Mouse (Mus musculus): ENCODE data around the gene Zfp92. TPM values are rescaled to one million over a fixed set of nuclear protein-coding genes. Genes with fewer than 3 reads are reported as not detected.
A peak's percentile ranks its signal among the peaks of the same experiment; 100 is the strongest.

Gene Zfp92
- total RNA-seq, 2 experiments from 2014 or later = not detected

GRCm38 (mm10) chrX:73468752-73469151 lies 57.9 kb downstream of the Zfp92 start:
- intact Hi-C loops (cut with DNase I) = no loop called here
- no peak for DNase-seq (ENCODE audit: low spot score)

DNA sequence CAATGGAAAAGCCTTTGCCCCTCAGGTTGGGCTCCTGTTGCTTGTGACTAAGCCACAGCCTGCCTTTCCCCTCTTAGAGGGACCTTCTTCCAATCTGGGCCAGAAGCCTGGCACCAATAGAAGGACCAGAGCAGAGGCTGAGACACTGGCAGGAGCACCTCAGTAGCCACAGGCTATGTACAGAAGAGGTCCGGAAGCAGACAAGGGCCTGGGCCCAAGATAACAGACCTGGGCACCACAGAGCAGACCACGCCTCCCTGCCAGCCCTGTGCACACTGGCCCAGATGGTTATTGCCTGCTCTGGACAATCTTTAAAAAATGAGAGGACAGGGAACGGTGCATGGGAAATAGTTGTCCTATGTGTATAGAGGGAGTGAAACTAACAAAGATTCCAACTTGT lies 60.9 kb downstream of the Zfp92 start:
- no peak for DNase-seq (ENCODE audit: low spot score)
- intact Hi-C loops (cut with DNase I) = no loop called here

DNA sequence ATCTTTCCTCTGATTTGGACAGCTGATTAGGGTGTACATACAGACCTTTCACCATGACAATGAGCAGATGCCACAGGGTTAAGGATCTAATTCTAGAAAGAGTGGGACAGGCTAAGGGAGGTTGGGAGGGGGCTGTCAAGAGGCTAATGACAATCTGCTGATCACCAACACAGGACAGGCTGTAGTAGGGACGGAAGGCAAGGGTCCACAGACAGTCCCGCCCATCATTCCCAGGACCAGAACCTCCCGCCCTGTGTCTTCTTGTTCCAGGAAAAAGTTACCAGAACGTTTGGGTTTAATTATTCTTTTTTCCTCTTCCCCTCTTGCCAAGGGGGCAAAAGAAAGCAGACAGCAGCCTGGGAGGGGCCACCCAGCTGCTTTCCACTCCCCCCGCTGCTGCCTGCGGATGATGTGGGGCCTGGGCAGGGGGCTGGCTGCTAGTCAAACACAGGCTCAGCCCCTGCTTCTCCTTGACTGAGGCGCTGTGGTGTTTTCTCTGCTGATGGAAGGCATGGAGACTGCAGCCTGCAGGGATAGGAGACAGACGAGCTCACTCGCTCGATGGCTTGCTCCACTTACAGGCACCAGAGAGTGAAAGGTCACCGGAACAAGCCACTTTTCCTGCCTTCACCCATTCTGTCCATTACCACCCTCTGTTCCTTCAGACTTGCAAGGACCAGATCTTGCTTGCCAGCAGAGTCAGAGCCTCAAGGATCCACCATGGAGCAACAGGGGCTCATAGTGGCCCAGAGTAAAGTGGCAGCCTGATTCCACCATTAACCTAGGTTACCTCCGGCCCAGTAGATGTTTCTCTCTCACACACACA lies 63.7 kb downstream of the Zfp92 start:
- intact Hi-C loops (cut with DNase I) = no loop called here
- DNase-seq (ENCODE audit: low spot score) = no peak

DNA sequence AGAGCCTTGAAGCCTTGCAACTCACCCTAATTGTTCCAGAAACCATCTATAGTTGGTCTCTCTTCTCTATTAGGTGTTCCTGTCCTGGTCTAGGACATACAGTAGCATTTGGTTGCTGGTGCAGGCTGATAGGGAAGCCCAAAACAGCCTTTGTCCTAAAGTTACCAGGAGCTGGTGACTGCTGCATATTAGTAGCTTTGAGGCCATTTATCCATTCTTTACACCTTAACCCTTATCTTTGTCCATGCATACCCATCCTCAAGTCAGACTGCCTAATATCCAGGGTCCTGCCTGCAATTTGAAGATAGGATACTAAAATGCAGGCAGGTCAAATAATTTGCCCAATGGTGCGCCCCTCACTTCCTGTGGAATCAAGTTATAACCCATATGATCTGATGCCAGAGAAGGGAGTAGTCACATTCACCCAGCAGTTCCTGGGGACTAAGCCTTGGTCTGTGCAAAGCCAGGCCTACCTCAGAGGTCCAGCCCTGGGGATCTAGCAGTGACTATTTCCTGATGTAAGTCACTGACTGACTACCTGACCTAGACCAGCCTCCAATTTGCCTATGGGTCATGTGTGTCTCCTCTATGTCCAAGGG lies 64.9 kb downstream of the Zfp92 start:
- no peak for DNase-seq (ENCODE audit: low spot score)
- intact Hi-C loops (cut with DNase I) = no loop called here

- DNase-seq (ENCODE audit: low spot score) = peak; percentile 63
- intact Hi-C loops (cut with DNase I) = no loop called here
Observed at GRCm38 (mm10) chrX:73476621-73477020, 65.7 kb downstream of the Zfp92 start.

DNA sequence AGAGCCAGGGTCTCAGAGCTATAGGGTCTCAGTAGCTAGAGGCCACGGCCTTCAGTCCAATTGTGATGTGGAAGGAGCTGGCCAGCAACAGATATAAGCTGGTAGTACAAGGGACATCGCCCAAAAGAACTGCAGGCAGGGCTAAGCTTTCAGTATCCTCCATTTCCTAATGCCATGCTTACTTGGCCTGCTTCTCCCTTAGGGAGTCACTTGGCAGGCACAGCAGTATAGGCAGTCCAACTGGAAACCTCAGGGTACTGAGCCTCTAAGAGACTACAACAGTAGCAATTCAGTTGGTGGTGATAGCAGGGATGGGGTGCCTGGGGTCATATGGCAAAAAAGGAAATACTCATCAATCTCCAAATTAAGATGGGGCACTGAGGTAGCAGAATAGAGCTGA lies 66.6 kb downstream of the Zfp92 start:
- intact Hi-C loops (cut with DNase I) = no loop called here

More for the DNA sequence above, 66.6 kb downstream of the Zfp92 start:
- DNase-seq (ENCODE audit: low spot score) = no peak

Other genes with a start within 250 kb of the Zfp92 start
- gene Spin2d, start 234.1 kb upstream of the Zfp92 start, total RNA-seq (2021) = not detected
- 1 to 10 TPM in 1 of 2 experiments, under 1 TPM in 1; 0.60 to 1.3 TPM for gene Xlr3b, start 218.9 kb upstream of the Zfp92 start, total RNA-seq (2021)
- gene Xlr4b, start 196.8 kb upstream of the Zfp92 start, total RNA-seq (2021) = under 1 TPM; 0.60 to 0.67 TPM
- 1 to 10 TPM; 6.9 to 7.5 TPM for gene F8a, start 182.8 kb upstream of the Zfp92 start, total RNA-seq (2021)
- gene Xlr4c, start 168.0 kb upstream of the Zfp92 start, total RNA-seq (2021) = not detected
- not detected for gene Xlr3c, start 145.7 kb upstream of the Zfp92 start, total RNA-seq (2021)
- not detected for gene Xlr5a, start 118.1 kb upstream of the Zfp92 start, total RNA-seq (2021)
- gene Xlr5c, start 118.1 kb upstream of the Zfp92 start, total RNA-seq (2021) = not detected
- gene Gm45015, start 74.3 kb upstream of the Zfp92 start, total RNA-seq (2021) = not detected
- 1 to 10 TPM; 4.4 to 5.2 TPM for gene Zfp275, start 68.5 kb upstream of the Zfp92 start, total RNA-seq (2021)
- not detected for gene Gm18336, start 12.4 kb upstream of the Zfp92 start, total RNA-seq (2021)
- not detected for gene Trex2, start 24.2 kb downstream of the Zfp92 start, total RNA-seq (2021)
- 1 to 10 TPM; 4.8 to 6.2 TPM for gene Haus7, start 47.9 kb downstream of the Zfp92 start, total RNA-seq (2021)
- gene Bgn, start 72.5 kb downstream of the Zfp92 start, total RNA-seq (2021) = 100 to 1,000 TPM; 213 to 224 TPM
- gene Atp2b3, start 92.0 kb downstream of the Zfp92 start, total RNA-seq (2021) = under 1 TPM in 1 of 2 experiments, not detected in 1; 0.08 TPM
- not detected for gene Dusp9, start 228.3 kb downstream of the Zfp92 start, total RNA-seq (2021)
- gene Pnck, start 249.0 kb downstream of the Zfp92 start, total RNA-seq (2021) = 1 to 10 TPM; 5.0 to 7.6 TPM